Mouse (Mus musculus): ENCODE results near the gene Rsl1d1.

Rsl1d1 gene

DNA sequence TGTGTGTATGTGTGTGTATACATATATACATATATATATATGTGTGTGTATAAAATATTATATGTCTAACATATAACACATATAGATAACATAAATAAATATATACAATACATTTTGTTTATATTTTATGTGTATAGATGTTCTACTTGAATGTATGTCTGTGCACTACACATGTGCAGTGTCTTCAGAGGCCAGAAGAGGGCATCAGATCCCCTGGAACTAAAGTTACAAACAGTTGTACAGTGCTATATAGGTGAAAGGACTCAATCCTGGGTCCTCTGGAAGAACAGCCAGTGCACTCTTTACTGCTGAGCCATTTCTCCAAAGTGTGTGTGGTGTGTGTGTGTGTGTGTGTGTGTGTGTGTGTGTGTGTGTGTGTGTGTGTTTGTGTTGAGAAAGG is 48.6 kb downstream of the Rsl1d1 start:
- no peak for DNase-seq

DNA sequence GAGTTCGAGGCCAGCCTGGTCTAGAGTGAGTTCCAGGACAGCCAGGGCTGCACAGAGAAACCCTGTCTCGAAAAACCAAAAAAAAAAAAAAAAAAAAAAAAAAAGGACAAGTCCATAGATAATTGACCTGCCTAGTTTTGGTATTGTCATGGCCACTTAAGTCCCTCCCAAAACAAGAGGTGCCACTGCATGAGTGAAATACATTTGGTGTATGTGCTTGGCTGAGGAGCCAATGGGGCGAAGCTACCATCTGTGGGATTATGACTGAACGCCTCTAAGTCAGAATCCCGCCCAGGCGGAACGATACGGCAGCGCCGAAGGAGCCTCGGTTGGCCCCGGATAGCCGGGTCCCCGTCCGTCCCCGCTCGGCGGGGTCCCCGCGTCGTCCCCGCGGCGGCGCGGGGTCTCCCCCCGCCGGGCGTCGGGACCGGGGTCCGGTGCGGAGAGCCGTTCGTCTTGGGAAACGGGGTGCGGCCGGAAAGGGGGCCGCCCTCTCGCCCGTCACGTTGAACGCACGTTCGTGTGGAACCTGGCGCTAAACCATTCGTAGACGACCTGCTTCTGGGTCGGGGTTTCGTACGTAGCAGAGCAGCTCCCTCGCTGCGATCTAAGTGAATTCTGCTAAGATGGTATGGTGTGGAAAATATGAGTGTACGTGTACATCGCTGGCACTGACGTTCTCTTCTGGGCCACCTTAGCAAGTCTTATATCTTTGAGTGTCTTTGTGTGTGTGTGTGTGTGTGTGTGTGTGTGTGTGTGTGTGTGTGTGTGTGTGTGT is 59.2 kb downstream of the Rsl1d1 start:
- DNase-seq: peak; percentile 98

Data from cerebellum, adult 9-11 months (tissue).